Mouse (Mus musculus) heart, embryonic 15.5 days (tissue): Measurements from ENCODE around the gene Slc26a11. TPM values are rescaled to one million over a fixed set of nuclear protein-coding genes. Genes with fewer than 3 reads are reported as not detected.
A peak's percentile ranks its signal among the peaks of the same experiment; 100 is the strongest.
"Not testable (repeated sequence)": the region's sequence is repeated elsewhere in the genome, so short reads cannot be mapped to it uniquely, and the experiment has no call there.

Experiments used
- ATAC-seq: fragments of 200-750 bp; cut with Nextera tagmentation; replicated peaks from 2 replicates; pipeline ENCODE4 v1.8.0; 2017; ENCODE audit warnings: low read depth, moderate TSS enrichment; ENCODE audit not compliant: insufficient number of reproducible peaks, insufficient read depth, low FRiP score
- H3K27ac ChIP-seq: fragments of 300-500 bp; sonication (generic); 2 replicates; pipeline ENCODE4 v1.5.1; 2015; ENCODE audit warnings: mild to moderate bottlenecking, inconsistent platforms
- H3K27me3 ChIP-seq: fragments of 300-500 bp; sonication (generic); 2 replicates; pipeline ENCODE4 v1.6.1; 2015; ENCODE audit warnings: inconsistent platforms
- H3K36me3 ChIP-seq: fragments of 300-500 bp; sonication (generic); 2 replicates; pipeline ENCODE4 v1.6.1; 2015; ENCODE audit warnings: mild to moderate bottlenecking, inconsistent platforms
- H3K4me1 ChIP-seq: fragments of 300-500 bp; sonication (generic); replicated peaks from 2 replicates; pipeline ENCODE4 v1.6.1; 2015; ENCODE audit warnings: inconsistent platforms
- H3K4me2 ChIP-seq: fragments of 300-500 bp; sonication (generic); 2 replicates; pipeline ENCODE4 v1.6.1; 2015; ENCODE audit warnings: inconsistent platforms, mild to moderate bottlenecking, moderate library complexity
- H3K4me3 ChIP-seq: fragments of 300-500 bp; sonication (generic); 2 replicates; pipeline ENCODE4 v1.5.1; 2015; ENCODE audit warnings: mild to moderate bottlenecking, inconsistent platforms
- H3K9ac ChIP-seq: fragments of 300-500 bp; sonication (generic); 2 replicates; pipeline ENCODE4 v1.6.1; 2015; ENCODE audit warnings: mild to moderate bottlenecking, inconsistent platforms
- H3K9me3 ChIP-seq: fragments of 300-500 bp; sonication (generic); replicated peaks from 2 replicates; pipeline ENCODE4 v1.6.1; 2016; ENCODE audit warnings: inconsistent platforms
- WGBS: fragments of 180-500 bp; shearing (Covaris S2); methylation state at CpG from one replicate; pipeline ENCODE4 v1.1.7; 2015; ENCODE audit warnings: mixed read lengths; 5-methylcytosine and 5-hydroxymethylcytosine counted together
- polyA plus RNA-seq: library from polyadenylated mRNA; unstranded; fragments of >200 nt; fragmentation: Nextera tagmentation; extraction: Ambion mirVana; gene quantifications from 2 replicates; pipeline ENCODE4 v1.2.1, GENCODE M21; 2015

The Slc26a11 gene
- polyA plus RNA-seq, 1 experiment from 2014 or later: 9.0 TPM

DNA sequence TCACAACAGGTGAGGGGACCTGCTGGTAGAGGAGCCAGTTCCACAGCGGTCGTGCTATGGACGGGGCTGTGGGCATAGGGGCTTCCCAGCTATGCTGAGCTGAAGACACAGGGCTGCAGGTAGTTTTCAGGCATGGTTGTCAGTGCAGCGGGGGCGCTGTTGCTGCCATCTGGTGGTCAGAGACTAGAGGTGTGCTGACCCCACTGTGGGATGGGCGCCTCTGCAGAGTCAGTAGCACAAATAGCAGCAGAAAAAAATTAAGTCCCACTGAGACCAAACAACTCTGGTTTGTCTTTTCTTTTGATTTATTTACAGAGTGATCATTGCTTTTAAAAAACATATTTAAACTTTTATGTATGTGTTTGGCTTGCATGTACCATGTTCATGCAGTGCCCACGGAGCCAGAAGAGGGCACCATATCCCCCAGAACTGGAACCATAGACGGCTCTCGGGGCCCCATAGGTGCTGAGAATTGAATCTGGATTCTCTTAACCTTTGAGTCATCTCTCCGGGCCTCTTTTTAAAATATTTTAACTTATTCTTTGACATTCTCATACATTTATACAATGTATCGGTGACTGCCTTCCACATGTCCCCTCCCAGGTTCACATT is 8.3 kb downstream of the Slc26a11 start:
- no peak overlapping the region for H3K9ac ChIP-seq
- H3K36me3 ChIP-seq: peaks cover 20% of the 10 kb centered on the region
- H3K4me1 ChIP-seq: peaks cover 5% of the 10 kb centered on the region; the same call in 1 of the 2 replicates
- no peak overlapping the region for H3K4me2 ChIP-seq
- peak; percentile 69; the same call in 1 of the 2 replicates for ATAC-seq
- H3K27me3 ChIP-seq: no peaks in the 10 kb centered on the region
- WGBS: 32% methylated on average over 11 of the region's 11 CpGs
- H3K4me3 ChIP-seq: no peak overlapping the region
- no peak overlapping the region for H3K27ac ChIP-seq
- H3K9me3 ChIP-seq: no peaks in the 10 kb centered on the region

DNA sequence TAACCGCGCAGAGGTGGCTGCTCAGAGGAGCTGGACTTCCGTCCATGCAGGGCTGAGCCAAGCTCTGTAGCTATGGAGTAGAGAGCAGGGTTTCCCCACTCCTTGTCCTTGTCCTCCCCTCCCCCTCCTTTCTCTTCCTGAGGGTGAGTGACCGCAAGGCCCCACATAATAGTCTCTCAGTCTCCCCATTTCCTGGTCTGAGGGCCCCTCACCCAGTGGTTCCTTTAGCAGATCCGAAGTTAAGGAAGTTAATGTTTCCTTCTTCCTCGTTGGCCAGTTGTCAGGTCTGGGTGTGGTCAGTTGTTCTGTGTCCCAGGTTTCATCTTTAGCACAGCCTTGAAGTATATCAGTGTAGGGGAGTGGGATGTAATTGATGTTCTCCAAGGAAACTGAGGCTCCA is 20.1 kb downstream of the Slc26a11 start:
- H3K36me3 ChIP-seq: peaks cover 18% of the 10 kb centered on the region; the same call in 1 of the 2 replicates
- no peak overlapping the region for H3K4me3 ChIP-seq
- no peak overlapping the region for H3K4me2 ChIP-seq
- WGBS: 62% methylated on average over 6 of the region's 6 CpGs
- no peak overlapping the region for H3K9ac ChIP-seq
- H3K4me1 ChIP-seq: 0 out of 2 replicates have a peak, but pooled peaks cover 6% of the 10 kb centered on the region
- H3K9me3 ChIP-seq: no peaks in the 10 kb centered on the region
- ATAC-seq: no peak
- H3K27me3 ChIP-seq: no peaks in the 10 kb centered on the region
- no peak overlapping the region for H3K27ac ChIP-seq

DNA sequence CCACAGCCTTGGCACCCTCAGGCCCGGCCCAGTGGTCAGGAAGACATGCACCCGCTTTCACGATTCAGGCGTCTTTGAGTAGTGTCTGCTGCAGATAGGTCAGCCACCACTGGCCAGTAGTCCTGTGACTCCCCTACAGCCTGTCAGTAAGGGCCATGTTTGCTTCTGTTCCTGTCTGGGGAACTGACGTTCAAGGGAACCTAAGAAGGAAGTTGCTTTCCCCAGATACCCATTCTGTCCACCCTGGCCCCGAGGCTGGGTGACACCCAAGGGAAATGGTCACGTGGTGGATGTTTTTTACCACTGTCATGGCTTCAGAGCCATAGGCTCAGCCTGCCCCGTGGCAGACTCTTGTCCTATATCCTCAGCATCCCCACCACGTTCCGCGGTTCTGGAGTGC is 22.0 kb downstream of the Slc26a11 start:
- Histone ChIP-seq H3K4me3 (no peak overlapping the region), H3K4me1 (peaks cover 17% of the 10 kb centered on the region), H3K9ac (no peak overlapping the region), H3K4me2 (no peak overlapping the region), H3K9me3 (no peaks in the 10 kb centered on the region), H3K36me3 (peaks cover 19% of the 10 kb centered on the region; the same call in 1 of the 2 replicates), H3K27ac (no peak overlapping the region), H3K27me3 (no peaks in the 10 kb centered on the region)
- WGBS: 89% methylated on average over 11 of the region's 11 CpGs
- ATAC-seq: no peak

DNA sequence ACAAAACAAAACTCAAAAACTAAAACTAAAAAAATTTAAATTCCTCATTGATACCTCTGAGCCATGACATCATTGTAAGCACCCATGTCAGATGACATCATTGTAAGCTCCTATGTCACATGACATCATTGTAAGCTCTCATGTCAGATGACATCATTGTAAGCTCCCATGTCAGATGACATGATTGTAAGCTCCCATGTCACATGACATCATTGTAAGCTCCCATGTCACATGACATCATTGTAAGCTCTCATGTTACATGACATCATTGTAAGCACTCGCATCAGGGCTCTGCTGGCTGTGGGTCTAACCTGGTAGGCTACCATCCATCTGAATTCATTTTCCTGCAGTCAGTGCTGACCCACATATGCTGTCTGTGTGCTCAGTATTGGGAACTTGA is 23.2 kb downstream of the Slc26a11 start:
- Histone ChIP-seq H3K9me3 (no peaks in the 10 kb centered on the region), H3K4me2 (no peak overlapping the region), H3K36me3 (peaks cover 19% of the 10 kb centered on the region; the same call in 1 of the 2 replicates), H3K4me1 (peaks cover 17% of the 10 kb centered on the region), H3K27ac (no peak overlapping the region), H3K9ac (no peak overlapping the region), H3K4me3 (no peak overlapping the region), H3K27me3 (no peaks in the 10 kb centered on the region)
- ATAC-seq: no peak
- 94% methylated on average over 1 of the region's 1 CpGs for WGBS

DNA sequence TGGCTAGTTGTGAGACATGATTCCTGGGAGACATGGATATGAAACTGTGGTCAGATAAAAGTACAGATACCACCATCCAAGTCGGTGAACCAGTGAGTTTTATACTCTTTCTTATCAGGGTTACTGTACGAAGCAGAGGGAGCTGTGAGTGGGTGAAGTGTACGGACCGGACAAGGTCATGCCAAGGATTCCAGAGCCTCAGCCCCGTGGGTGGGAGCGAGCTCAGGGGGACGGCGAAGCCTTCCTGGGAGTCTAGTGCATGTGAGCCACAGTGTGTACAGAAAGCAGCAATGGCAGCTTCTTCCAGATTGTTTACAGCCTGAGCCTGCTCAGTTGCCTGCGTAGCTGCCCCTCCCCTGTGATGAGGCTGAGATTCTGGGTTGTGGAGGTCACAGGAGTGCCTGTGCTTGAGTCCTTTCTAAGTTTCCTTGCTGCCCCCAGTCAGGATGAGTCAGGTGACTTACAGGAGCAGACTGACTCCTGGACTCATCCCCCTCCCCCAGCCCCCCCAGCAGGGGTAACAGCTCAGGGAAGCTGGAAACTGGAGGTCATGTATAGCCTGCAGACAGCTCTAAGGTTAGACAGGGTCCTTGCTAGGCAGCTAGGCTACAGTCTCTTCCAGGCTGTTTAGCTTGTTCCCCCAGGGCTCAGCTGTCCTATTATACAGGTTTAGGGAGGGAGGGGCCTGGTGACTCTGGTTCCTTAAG is 26.4 kb downstream of the Slc26a11 start:
- no peak for ATAC-seq
- H3K4me1 ChIP-seq: peaks cover 17% of the 10 kb centered on the region
- no peaks in the 10 kb centered on the region for H3K9me3 ChIP-seq
- no peaks in the 10 kb centered on the region for H3K27me3 ChIP-seq
- H3K4me3 ChIP-seq: no peak overlapping the region
- 38% methylated on average over 9 of the region's 9 CpGs for WGBS
- H3K4me2 ChIP-seq: peak overlapping the region; percentile 19; the same call in 1 of the 2 replicates
- peaks cover 19% of the 10 kb centered on the region; the same call in 1 of the 2 replicates for H3K36me3 ChIP-seq
- H3K9ac ChIP-seq: no peak overlapping the region
- H3K27ac ChIP-seq: peak overlapping the region; percentile 62

DNA sequence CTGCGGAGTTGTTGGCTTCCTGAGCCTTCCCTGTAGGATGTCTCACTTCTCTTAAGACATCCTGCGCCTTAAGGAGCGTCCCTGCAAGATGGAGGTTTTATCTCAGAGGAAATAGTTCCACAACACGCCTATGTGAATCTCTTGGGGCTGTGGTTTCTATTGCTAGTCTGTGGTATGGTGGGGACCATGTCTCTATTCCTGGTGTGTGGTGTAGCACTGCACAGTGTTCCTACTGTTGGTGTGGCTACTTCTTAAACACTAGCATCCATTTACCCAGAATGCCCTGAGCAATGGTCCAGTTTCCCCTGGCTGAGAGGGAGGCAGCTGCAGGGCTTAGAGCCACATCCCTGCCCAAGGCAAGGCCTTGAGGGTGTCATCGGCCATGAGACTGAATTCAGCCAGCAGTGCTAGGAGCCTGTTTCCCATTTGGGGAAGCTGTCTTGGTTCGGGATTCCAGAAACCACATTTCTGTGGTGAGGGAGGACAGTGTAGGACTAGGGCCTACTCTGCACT is 27.0 kb downstream of the Slc26a11 start:
- 67% methylated on average over 6 of the region's 6 CpGs for WGBS
- H3K27me3 ChIP-seq: no peaks in the 10 kb centered on the region
- no peaks in the 10 kb centered on the region for H3K9me3 ChIP-seq
- peaks cover 19% of the 10 kb centered on the region; the same call in 1 of the 2 replicates for H3K36me3 ChIP-seq
- no peak overlapping the region for H3K9ac ChIP-seq
- H3K4me2 ChIP-seq: no peak overlapping the region
- H3K4me1 ChIP-seq: peaks cover 23% of the 10 kb centered on the region
- H3K27ac ChIP-seq: peak overlapping the region; percentile 62
- no peak for ATAC-seq
- H3K4me3 ChIP-seq: no peak overlapping the region

DNA sequence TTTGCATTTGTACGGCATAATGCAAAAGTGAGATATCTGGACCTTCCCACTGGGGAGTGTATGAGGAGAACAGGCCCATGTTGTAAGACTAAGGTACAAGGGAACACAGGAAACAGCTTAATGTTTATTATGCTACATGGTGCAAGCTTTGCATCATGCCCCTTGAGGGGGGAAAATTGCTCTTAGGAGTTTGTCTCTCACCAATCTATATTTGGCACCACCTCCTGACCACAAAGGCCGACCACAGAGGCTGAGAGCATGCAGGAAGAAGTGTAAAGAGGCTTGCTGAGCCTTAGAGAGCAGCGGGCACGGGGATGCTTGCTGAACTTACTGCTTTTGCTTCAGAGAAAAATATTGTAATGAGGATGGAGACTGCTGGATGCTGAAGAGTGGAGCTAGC is 29.5 kb downstream of the Slc26a11 start:
- H3K27ac ChIP-seq: no peak overlapping the region
- H3K9me3 ChIP-seq: no peaks in the 10 kb centered on the region
- 48% methylated on average over 4 of the region's 4 CpGs for WGBS
- H3K4me2 ChIP-seq: no peak overlapping the region
- H3K9ac ChIP-seq: no peak overlapping the region; the same call in 1 of the 2 replicates
- ATAC-seq: no peak
- peaks cover 7% of the 10 kb centered on the region; the same call in 1 of the 2 replicates for H3K36me3 ChIP-seq
- no peaks in the 10 kb centered on the region for H3K27me3 ChIP-seq
- peaks cover 38% of the 10 kb centered on the region for H3K4me1 ChIP-seq
- H3K4me3 ChIP-seq: no peak overlapping the region

DNA sequence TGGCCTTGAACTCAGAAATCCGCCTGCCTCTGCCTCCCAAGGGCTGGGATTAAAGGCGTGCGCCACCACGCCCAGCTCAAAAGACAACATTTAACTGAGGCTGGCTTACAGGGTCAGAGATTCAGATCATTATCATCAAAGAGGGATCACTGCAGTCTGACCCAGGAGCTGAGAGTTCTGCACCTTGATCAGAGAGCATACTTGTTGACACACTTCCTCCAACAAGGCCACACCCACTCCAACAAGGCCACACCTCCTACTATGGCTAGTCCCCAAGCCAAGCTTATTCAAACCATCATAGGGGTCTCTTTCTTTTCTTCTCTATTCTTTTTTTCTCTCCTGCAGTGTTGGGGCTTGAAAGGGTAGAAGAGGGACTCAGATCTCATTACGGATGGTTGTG is 30.9 kb downstream of the Slc26a11 start:
- Histone ChIP-seq H3K4me3 (no peak overlapping the region), H3K9ac (no peak overlapping the region), H3K4me1 (peaks cover 43% of the 10 kb centered on the region), H3K36me3 (no peaks in the 10 kb centered on the region), H3K27me3 (no peaks in the 10 kb centered on the region), H3K9me3 (no peaks in the 10 kb centered on the region), H3K27ac (no peak overlapping the region), H3K4me2 (no peak overlapping the region)
- WGBS: 96% methylated on average over 5 of the region's 5 CpGs
- ATAC-seq: no peak

DNA sequence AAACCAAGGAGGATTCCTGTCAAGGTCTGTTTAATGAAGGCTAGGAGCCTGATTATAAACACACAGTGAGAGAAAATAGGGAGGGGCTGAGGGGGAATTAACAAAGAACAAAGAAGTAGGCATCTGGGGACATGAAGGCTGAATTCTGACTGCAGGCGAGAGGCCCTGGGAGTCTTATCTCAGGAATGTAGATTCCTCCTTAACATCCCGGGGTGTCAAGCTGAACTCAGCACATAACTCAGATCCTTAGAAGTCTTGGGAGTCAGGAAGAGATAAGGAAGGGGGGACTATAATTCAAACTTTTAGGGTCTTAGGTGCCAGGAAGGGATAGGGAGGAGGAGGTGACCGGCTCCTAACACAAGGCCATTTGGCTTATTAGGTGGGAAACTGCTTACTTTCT is 31.9 kb downstream of the Slc26a11 start:
- H3K4me1 ChIP-seq: peaks cover 43% of the 10 kb centered on the region
- not testable (repeated sequence) for H3K9ac ChIP-seq, H3K4me3 ChIP-seq, H3K27me3 ChIP-seq, H3K9me3 ChIP-seq, H3K4me2 ChIP-seq, H3K36me3 ChIP-seq, ATAC-seq
- peak overlapping the region; percentile 76 for H3K27ac ChIP-seq
- WGBS: 11% methylated on average over 3 of the region's 3 CpGs

DNA sequence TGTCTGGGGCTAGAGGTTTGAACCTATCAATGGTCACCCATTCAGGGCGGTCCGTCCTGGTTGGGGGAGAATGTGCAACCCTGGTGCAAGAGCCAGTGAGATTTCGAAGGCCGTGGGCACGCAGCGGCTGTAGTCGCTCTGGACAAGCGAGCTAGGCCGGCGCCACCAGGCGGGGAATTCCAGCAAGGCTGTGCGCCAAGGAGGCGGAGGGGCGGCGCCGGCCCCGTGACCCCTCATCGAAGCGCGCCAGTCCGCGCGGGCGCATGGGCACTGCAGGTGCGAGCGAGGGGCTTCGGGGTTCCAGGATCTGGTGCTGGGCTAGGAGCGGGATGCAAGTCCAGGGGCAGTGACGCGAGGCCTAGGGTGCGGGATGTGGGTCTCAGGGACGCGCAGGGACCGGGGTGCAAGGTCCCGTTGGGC is 34.5 kb downstream of the Slc26a11 start:
- peak overlapping the region; percentile 83 for H3K4me3 ChIP-seq
- ATAC-seq: peak; percentile 79
- H3K27ac ChIP-seq: peak overlapping the region; percentile 99
- peak overlapping the region; percentile 83 for H3K9ac ChIP-seq
- H3K27me3 ChIP-seq: 0 out of 2 replicates have a peak, but pooled peaks cover 2% of the 10 kb centered on the region
- WGBS: under 1% methylated on average over 35 of the region's 35 CpGs
- H3K4me2 ChIP-seq: peak overlapping the region; percentile 95
- no peaks in the 10 kb centered on the region for H3K36me3 ChIP-seq
- H3K4me1 ChIP-seq: peaks cover 54% of the 10 kb centered on the region
- H3K9me3 ChIP-seq: no peaks in the 10 kb centered on the region
